Mouse (Mus musculus): Measurements from ENCODE around the gene Lrrc25. TPM values are rescaled to one million over a fixed set of nuclear protein-coding genes. Genes with fewer than 3 reads are reported as not detected.

Gene Lrrc25
- polyA plus RNA-seq, 1 experiment = not detected

DNA sequence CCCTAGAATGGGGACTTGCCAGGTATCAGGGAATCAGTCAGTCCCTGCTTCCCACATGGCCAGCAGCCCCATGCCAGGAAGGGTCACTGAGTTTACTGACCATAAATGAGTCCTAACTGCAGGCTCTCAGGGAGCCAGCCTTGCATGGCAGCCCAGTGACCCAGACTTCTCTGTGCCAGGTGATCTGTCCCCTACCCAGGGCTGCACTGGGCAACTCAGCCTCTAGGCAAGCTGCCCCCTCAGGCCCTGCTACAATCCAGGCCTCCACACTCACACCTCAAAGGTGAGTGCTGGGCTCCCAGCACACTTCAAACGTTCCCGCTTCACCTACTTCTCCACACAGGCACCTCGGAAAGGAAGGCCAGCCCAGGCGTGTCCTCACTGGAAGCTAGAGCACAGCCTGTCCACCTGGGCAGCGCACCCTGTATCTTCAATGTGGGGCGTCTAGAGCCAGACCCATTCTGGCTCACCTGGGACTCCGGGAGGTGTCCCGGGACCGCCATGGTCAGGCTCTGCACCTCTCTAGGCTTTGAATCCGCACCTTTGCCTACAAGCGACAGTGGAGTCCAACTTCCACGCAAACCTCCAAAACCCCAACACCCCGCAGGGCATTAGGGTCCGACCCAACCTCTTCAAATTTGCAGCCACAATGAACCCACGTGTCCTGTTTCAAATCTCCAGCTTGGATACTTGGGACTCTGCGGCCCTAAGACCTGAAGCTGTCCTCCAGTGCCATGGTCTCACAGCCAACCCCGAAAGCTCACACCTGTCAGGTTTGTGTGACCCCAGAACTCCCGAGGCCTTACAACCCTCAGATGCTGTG lies 9.0 kb upstream of the Lrrc25 start:
- H3K4me3 ChIP-seq (ENCODE audit: insufficient read depth, low read depth, low read length) = peak overlapping the region; percentile 87
- peaks cover 79% of the 10 kb centered on the region for H3K4me1 ChIP-seq (ENCODE audit: control insufficient read depth, insufficient read depth, low read length)
- TF ChIP-seq CTCF (IDR thresholded peaks at IDR 0.05; ENCODE audit: insufficient read depth, low read depth, low read length) = peak; percentile 29; the same call in 1 of the 2 replicates
- no peak for TF ChIP-seq POLR2A (IDR thresholded peaks at IDR 0.05; ENCODE audit: insufficient read depth, low read depth, low read length)
- 60% methylated on average over 18 of the region's 18 CpGs for WGBS
- H3K27ac ChIP-seq (ENCODE audit: insufficient read depth, low read depth, low read length) = peak overlapping the region; percentile 85; the same call in 1 of the 2 replicates

DNA sequence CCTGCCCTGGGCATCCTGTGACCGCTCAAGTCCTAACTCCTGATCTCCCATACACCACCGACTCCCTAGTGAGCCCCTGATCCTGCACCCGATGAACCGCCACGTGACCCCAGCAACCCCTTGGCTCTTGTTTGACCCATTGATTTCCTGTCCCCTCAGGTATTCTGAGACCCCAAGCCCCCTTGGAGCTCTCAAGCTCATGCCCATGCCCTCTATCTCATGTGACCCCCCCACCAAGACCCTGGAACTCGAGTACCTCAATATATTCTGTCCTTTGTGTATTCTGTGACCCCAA lies 8.4 kb upstream of the Lrrc25 start:
- Histone ChIP-seq H3K4me3 (ENCODE audit: insufficient read depth, low read depth, low read length) (peak overlapping the region; percentile 87), H3K4me1 (ENCODE audit: control insufficient read depth, insufficient read depth, low read length) (peaks cover 73% of the 10 kb centered on the region), H3K27ac (ENCODE audit: insufficient read depth, low read depth, low read length) (peak overlapping the region; percentile 85)
- WGBS = 17% methylated on average over 6 of the region's 6 CpGs
- TF ChIP-seq POLR2A (IDR thresholded peaks at IDR 0.05; ENCODE audit: insufficient read depth, low read depth, low read length) = no peak
- TF ChIP-seq CTCF (IDR thresholded peaks at IDR 0.05; ENCODE audit: insufficient read depth, low read depth, low read length) = no peak

DNA sequence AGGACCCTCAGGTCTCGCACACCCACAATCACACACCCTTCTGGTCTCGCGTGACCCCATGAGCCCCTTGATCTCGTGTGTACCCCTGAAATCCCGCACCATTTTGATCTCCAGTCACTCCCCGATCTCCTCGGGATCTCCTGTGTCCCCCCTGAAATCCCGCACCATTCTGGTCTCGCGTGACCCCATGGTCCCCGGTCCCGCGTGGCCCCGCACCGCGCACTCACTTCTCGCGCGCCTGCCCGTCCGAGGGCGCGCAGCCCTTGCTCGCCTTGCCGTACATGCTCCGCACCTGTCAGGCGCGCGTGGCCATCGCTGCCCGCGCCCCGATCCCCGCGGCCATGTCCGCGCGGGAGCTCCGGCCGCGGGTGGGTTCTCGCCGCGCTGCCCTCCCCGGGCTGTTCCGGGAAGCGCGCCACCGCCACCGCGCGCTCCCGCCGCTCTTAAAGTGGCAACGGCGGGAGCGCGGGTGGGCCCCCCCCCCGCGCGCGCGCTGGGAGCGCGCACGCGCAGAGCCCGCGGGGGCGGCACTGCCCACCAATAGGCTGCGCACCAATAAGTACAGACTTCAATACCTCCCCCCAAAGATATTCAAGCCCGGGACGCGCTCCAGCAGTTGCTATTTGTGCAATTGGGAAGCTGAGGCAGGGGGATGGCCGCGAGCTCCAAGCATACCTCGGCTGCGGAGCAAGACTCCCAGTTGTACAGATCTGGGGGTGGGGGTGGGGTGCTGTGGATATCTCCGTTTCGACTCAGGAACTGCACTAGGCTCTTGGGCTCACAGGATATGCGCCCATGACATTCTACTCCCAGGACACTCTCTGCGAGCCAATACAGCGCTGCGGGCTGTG lies 7.8 kb upstream of the Lrrc25 start:
- Histone ChIP-seq H3K27ac (ENCODE audit: insufficient read depth, low read depth, low read length) (peak overlapping the region; percentile 85), H3K4me3 (ENCODE audit: insufficient read depth, low read depth, low read length) (peak overlapping the region; percentile 87), H3K4me1 (ENCODE audit: control insufficient read depth, insufficient read depth, low read length) (peaks cover 72% of the 10 kb centered on the region)
- under 1% methylated on average over 84 of the region's 84 CpGs for WGBS
- peak; percentile 95; the same call in 1 of the 2 replicates for TF ChIP-seq POLR2A (IDR thresholded peaks at IDR 0.05; ENCODE audit: insufficient read depth, low read depth, low read length)
- TF ChIP-seq CTCF (IDR thresholded peaks at IDR 0.05; ENCODE audit: insufficient read depth, low read depth, low read length) = no peak

DNA sequence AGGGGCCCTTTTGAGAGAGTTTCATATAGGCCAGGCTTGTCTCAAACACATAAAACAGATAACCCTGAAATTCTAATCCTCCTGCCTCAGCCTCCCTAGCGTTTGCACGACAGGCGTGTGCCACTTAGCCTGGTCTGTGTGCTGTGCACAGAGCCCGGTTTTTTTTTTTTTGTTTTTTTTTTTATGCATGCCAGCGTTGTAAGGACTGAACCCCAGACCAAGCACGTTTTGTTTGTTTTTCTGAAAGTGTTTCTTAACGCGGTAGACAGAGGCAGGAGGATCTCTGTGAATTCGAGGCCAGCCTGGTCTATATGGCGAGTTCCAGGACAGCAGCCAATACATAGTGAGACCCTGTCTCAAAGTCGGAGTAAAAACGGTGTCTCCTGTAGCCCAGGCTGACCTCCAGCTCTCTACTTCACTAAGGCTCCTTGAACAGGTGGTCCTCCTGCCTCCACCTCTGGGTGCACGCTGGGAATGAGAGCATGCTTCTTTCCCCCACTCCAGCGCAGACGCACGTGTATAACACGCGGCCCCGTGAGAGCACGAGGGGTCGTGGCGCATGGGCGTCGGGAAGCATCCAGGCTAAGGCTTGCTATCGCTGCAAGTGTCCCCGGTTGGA lies 7.1 kb upstream of the Lrrc25 start, which contains the start of gene Ssbp4:
Gene Ssbp4, minus strand, starts transcription at position 124 of the 619 bp plus-strand sequence.
- H3K27ac ChIP-seq (ENCODE audit: insufficient read depth, low read depth, low read length) = peak within 1 kb of the TSS; percentile 93
- H3K4me3 ChIP-seq (ENCODE audit: insufficient read depth, low read depth, low read length) = peak within 1 kb of the TSS; percentile 87
- no peak for TF ChIP-seq POLR2A (IDR thresholded peaks at IDR 0.05; ENCODE audit: insufficient read depth, low read depth, low read length)
- TF ChIP-seq CTCF (IDR thresholded peaks at IDR 0.05; ENCODE audit: insufficient read depth, low read depth, low read length) = no peak
- peaks cover 72% of the 10 kb centered on the region for H3K4me1 ChIP-seq (ENCODE audit: control insufficient read depth, insufficient read depth, low read length)
- WGBS = 5% methylated on average over 26 of the region's 26 CpGs

DNA sequence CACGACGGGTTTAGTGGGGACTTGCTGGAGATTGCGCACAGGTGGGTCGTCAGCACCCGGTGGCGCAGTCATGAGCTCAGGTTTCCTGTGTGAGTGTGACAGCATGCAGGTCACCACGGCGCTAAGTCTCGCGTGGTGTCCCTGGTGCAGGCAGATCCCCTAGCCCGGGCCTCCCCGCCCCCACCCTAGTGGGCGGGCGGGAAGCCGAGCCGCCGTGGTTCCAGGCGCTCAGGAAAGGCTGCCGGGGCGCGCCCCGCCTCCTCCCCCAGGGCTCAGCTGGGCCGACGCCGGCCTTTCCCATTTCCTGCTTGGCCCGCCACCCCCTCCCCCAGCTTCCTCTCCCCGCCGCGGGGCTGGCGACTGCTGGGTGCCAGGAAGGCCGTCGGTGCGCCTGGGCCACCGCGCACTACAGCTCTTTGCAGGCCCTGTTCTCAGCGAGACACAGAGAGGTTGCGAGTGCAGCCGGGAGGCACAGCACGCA lies 6.5 kb upstream of the Lrrc25 start:
- peaks cover 67% of the 10 kb centered on the region for H3K4me1 ChIP-seq (ENCODE audit: control insufficient read depth, insufficient read depth, low read length)
- H3K27ac ChIP-seq (ENCODE audit: insufficient read depth, low read depth, low read length) = peak overlapping the region; percentile 93
- no peak for TF ChIP-seq POLR2A (IDR thresholded peaks at IDR 0.05; ENCODE audit: insufficient read depth, low read depth, low read length)
- no peak for TF ChIP-seq CTCF (IDR thresholded peaks at IDR 0.05; ENCODE audit: insufficient read depth, low read depth, low read length)
- under 1% methylated on average over 36 of the region's 39 CpGs for WGBS
- H3K4me3 ChIP-seq (ENCODE audit: insufficient read depth, low read depth, low read length) = peak overlapping the region; percentile 44

DNA sequence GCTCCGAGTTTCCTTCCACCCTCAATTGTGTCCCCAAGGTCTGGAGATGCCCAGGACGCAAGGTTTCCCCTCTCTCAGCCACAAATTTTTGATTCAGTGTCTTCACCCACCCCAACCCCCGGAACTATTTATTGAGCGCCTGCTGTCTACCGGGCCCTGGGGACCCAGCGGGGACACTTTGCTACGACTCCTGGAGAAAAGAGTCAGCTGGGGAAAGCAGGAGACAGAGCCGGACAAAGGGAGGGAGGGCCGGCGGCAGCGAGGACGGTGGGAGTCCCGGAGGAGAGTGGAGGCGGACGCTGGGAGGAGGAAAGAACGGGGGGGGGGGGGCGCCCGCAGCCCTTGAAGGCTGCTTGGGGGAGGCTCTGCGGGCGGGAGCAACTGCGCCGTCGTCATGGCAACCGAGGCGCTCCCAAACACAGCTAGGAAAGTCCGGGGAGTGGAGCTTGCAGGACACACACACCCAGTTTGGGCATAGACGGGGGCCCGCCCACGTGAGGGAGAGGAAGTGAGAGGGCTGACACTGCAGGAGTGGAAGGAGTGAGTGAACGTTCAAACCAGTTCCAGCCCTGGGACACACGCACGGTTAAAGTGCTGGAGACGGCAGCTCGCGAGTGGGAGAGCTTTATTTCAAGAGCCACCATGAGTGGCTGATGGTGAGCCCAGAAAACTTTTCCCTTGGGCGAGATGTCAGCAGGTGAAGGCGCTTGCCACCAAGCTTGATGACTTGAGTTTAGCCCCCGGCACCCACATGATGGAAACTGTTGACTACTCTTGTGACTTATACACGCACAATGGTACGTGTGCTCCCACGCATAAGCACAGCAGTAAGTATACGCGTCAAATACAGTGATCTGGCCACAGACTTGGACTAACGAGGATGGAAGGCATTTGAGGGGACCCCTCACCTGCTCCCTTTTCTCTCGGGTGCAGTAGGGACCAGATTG lies 5.8 kb upstream of the Lrrc25 start:
- WGBS = under 1% methylated on average over 44 of the region's 45 CpGs
- peak overlapping the region; percentile 44 for H3K4me3 ChIP-seq (ENCODE audit: insufficient read depth, low read depth, low read length)
- peak overlapping the region; percentile 93 for H3K27ac ChIP-seq (ENCODE audit: insufficient read depth, low read depth, low read length)
- TF ChIP-seq POLR2A (IDR thresholded peaks at IDR 0.05; ENCODE audit: insufficient read depth, low read depth, low read length) (0 out of 2 replicates have a peak, but pooled peaks have one; percentile 17), CTCF (IDR thresholded peaks at IDR 0.05; ENCODE audit: insufficient read depth, low read depth, low read length) (no peak)
- H3K4me1 ChIP-seq (ENCODE audit: control insufficient read depth, insufficient read depth, low read length) = peaks cover 60% of the 10 kb centered on the region

DNA sequence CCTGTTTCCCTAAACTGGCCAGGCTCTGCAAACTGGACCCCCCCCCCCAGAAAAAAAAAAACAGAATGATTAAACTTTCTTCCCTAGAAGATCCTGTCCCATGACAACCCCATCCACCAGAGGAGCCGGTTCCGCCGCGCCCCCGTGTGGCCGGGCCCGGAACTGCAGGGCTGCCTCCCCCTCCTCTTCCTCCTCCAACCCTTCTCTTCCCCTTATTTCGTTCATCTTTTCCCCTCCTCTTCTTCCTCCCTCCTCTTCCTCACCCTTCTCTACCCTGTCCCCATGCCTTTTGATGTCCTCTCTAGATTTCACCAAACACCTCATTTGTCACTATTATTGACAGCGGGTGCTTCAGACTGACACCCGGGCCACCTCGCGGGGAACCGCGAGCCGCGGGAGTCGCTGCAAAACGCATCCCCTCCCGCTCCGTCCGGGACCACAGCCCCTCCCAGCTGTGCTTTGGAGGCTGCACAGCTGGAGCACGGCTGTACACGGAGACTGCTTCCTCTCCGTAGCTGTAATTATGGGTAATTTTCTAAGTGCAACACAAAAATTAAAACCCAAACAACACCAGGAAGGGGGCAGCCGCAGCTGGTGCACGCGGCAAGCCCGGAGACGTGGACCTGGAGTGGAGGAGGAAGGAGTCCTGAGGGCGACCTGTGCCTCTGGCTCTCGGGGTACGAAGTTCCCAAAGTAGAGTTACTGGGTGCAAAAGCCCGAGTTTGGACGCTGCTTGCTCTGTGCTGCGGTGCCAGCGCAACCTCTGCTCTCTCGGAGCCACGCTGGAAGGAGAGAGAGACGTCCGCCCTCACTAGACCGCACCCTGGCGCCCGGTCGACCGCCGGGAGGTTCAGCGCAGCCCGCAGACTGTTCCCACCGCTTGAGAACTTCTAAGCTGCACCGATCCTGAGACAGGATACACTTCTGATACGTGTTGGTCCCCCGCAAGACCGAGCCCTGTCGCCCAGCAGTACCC lies 4.9 kb upstream of the Lrrc25 start:
- Histone ChIP-seq H3K27ac (ENCODE audit: insufficient read depth, low read depth, low read length) (peak overlapping the region; percentile 76), H3K4me3 (ENCODE audit: insufficient read depth, low read depth, low read length) (peak overlapping the region; percentile 36), H3K4me1 (ENCODE audit: control insufficient read depth, insufficient read depth, low read length) (peaks cover 52% of the 10 kb centered on the region)
- TF ChIP-seq CTCF (IDR thresholded peaks at IDR 0.05; ENCODE audit: insufficient read depth, low read depth, low read length) (peak; percentile 82), POLR2A (IDR thresholded peaks at IDR 0.05; ENCODE audit: insufficient read depth, low read depth, low read length) (no peak)
- 1% methylated on average over 54 of the region's 54 CpGs for WGBS
